Mouse (Mus musculus) ES-Bruce4 (cell line): ENCODE measurements around the gene Pacrg. TPM values are rescaled to one million over a fixed set of nuclear protein-coding genes. Genes with fewer than 3 reads are reported as not detected.

Source experiments
- H3K27ac ChIP-seq: 2 replicates; pipeline ENCODE4 v1.5.1; 2012; ENCODE audit warnings: low read length, inconsistent platforms; ENCODE audit not compliant: insufficient read depth
- H3K27me3 ChIP-seq: 2 replicates; pipeline ENCODE4 v1.6.1; 2012; ENCODE audit warnings: mild to moderate bottlenecking, low read length, inconsistent platforms; ENCODE audit not compliant: control insufficient read depth, poor library complexity, insufficient read depth, severe bottlenecking
- H3K36me3 ChIP-seq: 2 replicates; pipeline ENCODE4 v1.6.1; 2012; ENCODE audit warnings: inconsistent platforms, mild to moderate bottlenecking, low read length, moderate library complexity; ENCODE audit not compliant: control insufficient read depth, poor library complexity, insufficient read depth, severe bottlenecking
- H3K4me1 ChIP-seq: one replicate; pipeline ENCODE4 v1.8.1; 2011; ENCODE audit warnings: low read length; ENCODE audit not compliant: control insufficient read depth, insufficient read depth
- H3K4me3 ChIP-seq: 2 replicates; pipeline ENCODE4 v1.5.1; 2011; ENCODE audit warnings: low read depth, mild to moderate bottlenecking, low read length
- H3K9ac ChIP-seq: 2 replicates; pipeline ENCODE4 v1.6.1; 2012; ENCODE audit warnings: low read depth, mild to moderate bottlenecking, inconsistent platforms; ENCODE audit not compliant: poor library complexity, severe bottlenecking
- H3K9me3 ChIP-seq: replicated peaks from 2 replicates; pipeline ENCODE4 v1.6.1; 2012; ENCODE audit warnings: mild to moderate bottlenecking, low read length, inconsistent platforms; ENCODE audit not compliant: control insufficient read depth, poor library complexity, insufficient read depth, severe bottlenecking
- CTCF ChIP-seq: IDR thresholded peaks from one replicate; pipeline ENCODE4 v1.8.1; 2011; ENCODE audit warnings: low read depth, low read length
- EP300 ChIP-seq: IDR thresholded peaks from 2 replicates; pipeline ENCODE4 v1.6.1; 2011; ENCODE audit warnings: low read depth, low read length; ENCODE audit not compliant: insufficient read depth
- POLR2A ChIP-seq: IDR thresholded peaks from one replicate; pipeline ENCODE4 v1.8.1; 2011; ENCODE audit warnings: low read length; ENCODE audit not compliant: insufficient read depth
- polyA plus RNA-seq: library from polyadenylated mRNA; stranded (reverse); fragments of >200 nt; gene quantifications from 2 replicates; pipeline ENCODE4 v1.2.4, GENCODE M21; 2011; ENCODE audit warnings: low read depth; ENCODE audit not compliant: missing spikeins, insufficient read depth, insufficient read length

Pacrg gene
- polyA plus RNA-seq, 1 experiment: 0.54 TPM

GRCm38 (mm10) chr17:10615611-10616010 lies 224.5 kb downstream of the Pacrg start:
- no peaks in the 10 kb centered on the region for H3K4me1 ChIP-seq
- TF ChIP-seq POLR2A: no peak
- no peaks in the 10 kb centered on the region for H3K9me3 ChIP-seq
- no peak overlapping the region for H3K9ac ChIP-seq
- H3K27me3 ChIP-seq: no peaks in the 10 kb centered on the region
- no peak overlapping the region for H3K4me3 ChIP-seq
- no peaks in the 10 kb centered on the region for H3K36me3 ChIP-seq
- H3K27ac ChIP-seq: no peak overlapping the region

GRCm38 (mm10) chr17:10614696-10615095 lies 225.4 kb downstream of the Pacrg start:
- no peaks in the 10 kb centered on the region for H3K9me3 ChIP-seq
- H3K27ac ChIP-seq: no peak overlapping the region
- no peak overlapping the region for H3K4me3 ChIP-seq
- no peak overlapping the region for H3K9ac ChIP-seq
- H3K4me1 ChIP-seq: no peaks in the 10 kb centered on the region
- H3K27me3 ChIP-seq: no peaks in the 10 kb centered on the region
- TF ChIP-seq EP300 (no peak), CTCF (no peak), POLR2A (no peak)
- no peaks in the 10 kb centered on the region for H3K36me3 ChIP-seq

DNA sequence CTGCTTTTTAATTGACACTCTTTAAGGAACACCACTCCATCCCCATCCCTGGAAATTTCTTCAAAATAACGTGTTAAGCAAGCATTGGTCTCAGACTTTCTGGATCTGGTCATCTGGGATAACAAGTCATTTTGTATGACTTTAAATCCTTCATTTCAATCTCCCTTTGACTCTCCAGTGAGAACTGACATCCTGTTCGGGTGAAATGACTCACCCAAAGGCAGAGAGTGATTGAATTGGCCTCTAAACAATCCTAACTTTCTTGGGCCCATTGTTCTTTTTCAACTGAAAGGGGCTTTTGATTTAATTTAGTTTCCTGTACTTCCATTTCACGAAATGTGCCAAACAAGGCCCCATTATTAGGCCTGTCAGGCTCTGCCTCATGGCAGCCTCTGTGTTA lies 228.5 kb downstream of the Pacrg start:
- TF ChIP-seq EP300: no peak
- TF ChIP-seq POLR2A: no peak
- TF ChIP-seq CTCF: no peak
- H3K4me1 ChIP-seq: no peaks in the 10 kb centered on the region
- no peak overlapping the region for H3K4me3 ChIP-seq
- no peaks in the 10 kb centered on the region for H3K9me3 ChIP-seq
- no peak overlapping the region for H3K9ac ChIP-seq
- H3K27ac ChIP-seq: no peak overlapping the region
- no peaks in the 10 kb centered on the region for H3K27me3 ChIP-seq
- H3K36me3 ChIP-seq: no peaks in the 10 kb centered on the region

- no peak overlapping the region for H3K9ac ChIP-seq
- H3K9me3 ChIP-seq: no peaks in the 10 kb centered on the region
- H3K36me3 ChIP-seq: no peaks in the 10 kb centered on the region
- no peaks in the 10 kb centered on the region for H3K4me1 ChIP-seq
- no peak overlapping the region for H3K4me3 ChIP-seq
- TF ChIP-seq CTCF (no peak), EP300 (no peak), POLR2A (no peak)
- no peak overlapping the region for H3K27ac ChIP-seq
- H3K27me3 ChIP-seq: no peaks in the 10 kb centered on the region
Observed at GRCm38 (mm10) chr17:10608146-10608545, 232.0 kb downstream of the Pacrg start.

DNA sequence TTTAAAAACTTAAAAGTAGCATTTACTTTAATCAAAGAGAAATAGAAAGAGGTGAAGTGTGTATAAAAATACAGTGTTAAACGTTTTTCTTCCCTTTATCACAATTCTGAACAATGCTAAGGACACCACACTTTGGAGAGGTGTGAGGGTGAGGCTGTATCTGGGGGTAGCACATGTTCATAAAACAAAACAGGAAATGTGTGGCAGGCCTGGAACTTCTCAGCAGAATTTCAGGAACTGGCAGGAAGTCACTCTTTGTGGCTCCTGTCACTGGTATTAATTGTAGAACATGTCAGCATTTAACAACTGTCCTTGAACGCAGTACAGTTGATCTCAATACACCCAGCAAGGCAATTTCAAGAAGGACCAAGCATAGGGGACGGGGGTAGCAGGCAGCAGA lies 234.0 kb downstream of the Pacrg start:
- no peak for TF ChIP-seq EP300
- no peak for TF ChIP-seq POLR2A
- no peak for TF ChIP-seq CTCF
- no peak overlapping the region for H3K4me3 ChIP-seq

GRCm38 (mm10) chr17:10597741-10598140 lies 242.4 kb downstream of the Pacrg start:
- Histone ChIP-seq H3K9ac (no peak overlapping the region), H3K27me3 (no peaks in the 10 kb centered on the region), H3K4me1 (no peaks in the 10 kb centered on the region), H3K4me3 (no peak overlapping the region), H3K27ac (no peak overlapping the region), H3K36me3 (no peaks in the 10 kb centered on the region), H3K9me3 (peaks cover 4% of the 10 kb centered on the region; the same call in 1 of the 2 replicates)
- TF ChIP-seq CTCF (no peak), EP300 (no peak), POLR2A (no peak)

More for the DNA sequence above, 234.0 kb downstream of the Pacrg start:
- no peaks in the 10 kb centered on the region for H3K27me3 ChIP-seq
- no peaks in the 10 kb centered on the region for H3K36me3 ChIP-seq
- H3K9ac ChIP-seq: no peak overlapping the region
- no peaks in the 10 kb centered on the region for H3K9me3 ChIP-seq
- no peak overlapping the region for H3K27ac ChIP-seq
- H3K4me1 ChIP-seq: no peaks in the 10 kb centered on the region
